Mouse (Mus musculus) CH12.LX (cell line): ENCODE measurements around the gene Bnc2. TPM values are rescaled to one million over a fixed set of nuclear protein-coding genes. Genes with fewer than 3 reads are reported as not detected.

Experiments
- DNase-seq: peaks from one replicate; pipeline ENCODE4 v3.0.0-alpha.2; 2013; ENCODE audit errors: extremely low read depth
- H3K27ac ChIP-seq: 2 replicates; pipeline ENCODE4 v1.5.1; 2012; ENCODE audit warnings: low read depth, mild to moderate bottlenecking, control low read depth, moderate library complexity; ENCODE audit not compliant: insufficient read depth
- H3K27me3 ChIP-seq: replicated peaks from 2 replicates; pipeline ENCODE3; 2012; ENCODE audit warnings: inconsistent platforms
- H3K36me3 ChIP-seq, 2 experiments: replicated peaks in 1 of 2; 2 replicates each; pipeline versions ENCODE3 to v1.6.1; 2012; ENCODE audit warnings: inconsistent platforms in 1 of 2, low read length in 1 of 2, mild to moderate bottlenecking in 1 of 2, mixed read lengths in 1 of 2, moderate library complexity in 1 of 2; ENCODE audit not compliant: control insufficient read depth in 1 of 2, insufficient read depth in 1 of 2
- H3K4me1 ChIP-seq, 2 experiments: 2 replicates each; pipeline ENCODE4 v1.6.1; 2012; ENCODE audit warnings: inconsistent platforms in 1 of 2, moderate library complexity in 1 of 2; ENCODE audit not compliant: insufficient read depth in 2 of 2, control insufficient read depth in 1 of 2
- H3K4me2 ChIP-seq: 2 replicates; pipeline ENCODE4 v1.6.1; 2012; ENCODE audit warnings: low read depth, mild to moderate bottlenecking, control low read depth; ENCODE audit not compliant: poor library complexity, insufficient read depth, severe bottlenecking
- H3K4me3 ChIP-seq, 3 experiments: fragments of 150-350 bp in 1 of 3; sonication (generic) in 1 of 3; replicated peaks in 1 of 3; 2 replicates each; pipeline versions ENCODE3 to v1.5.1; 2011 to 2012; ENCODE audit warnings: low read depth in 2 of 3, low read length in 2 of 3, mild to moderate bottlenecking in 2 of 3, moderate library complexity in 2 of 3, control low read depth in 1 of 3, improper control_type of control experiment in 1 of 3, inconsistent platforms in 1 of 3, mixed read lengths in 1 of 3; ENCODE audit not compliant: poor library complexity in 1 of 3
- H3K79me2 ChIP-seq: replicated peaks from 2 replicates; pipeline ENCODE4 v1.6.1; 2012; ENCODE audit warnings: mild to moderate bottlenecking, moderate library complexity; ENCODE audit not compliant: control insufficient read depth, poor library complexity, insufficient read depth, severe bottlenecking; ENCODE audit errors: extremely low read depth
- H3K9ac ChIP-seq: 2 replicates; pipeline ENCODE4 v1.6.1; 2012; ENCODE audit warnings: low read depth, mild to moderate bottlenecking, control low read depth, moderate library complexity; ENCODE audit not compliant: insufficient read depth
- H3K9me3 ChIP-seq: replicated peaks from 2 replicates; pipeline ENCODE3; 2012; ENCODE audit warnings: low read length, inconsistent platforms, mixed read lengths
- CHD1 ChIP-seq: IDR thresholded peaks from 2 replicates; pipeline ENCODE4 v1.6.1; 2012; ENCODE audit warnings: low read depth, low read length, improper control_type of control experiment, inconsistent platforms
- CHD2 ChIP-seq: IDR thresholded peaks from 2 replicates; pipeline ENCODE4 v1.6.1; 2011; ENCODE audit warnings: low read length, improper control_type of control experiment
- CTCF ChIP-seq, 2 experiments: IDR thresholded peaks in 1 of 2; conservative IDR thresholded peaks in 1 of 2; 2 replicates each; pipeline ENCODE4 v1.5.1; 2011 to 2012; ENCODE audit warnings: low read depth in 2 of 2, low read length in 2 of 2, improper control_type of control experiment in 1 of 2, inconsistent platforms in 1 of 2, mild to moderate bottlenecking in 1 of 2, moderate library complexity in 1 of 2
- ELF1 ChIP-seq: IDR thresholded peaks from 2 replicates; pipeline ENCODE4 v1.6.1; 2014; ENCODE audit warnings: low read depth, mild to moderate bottlenecking, inconsistent platforms, low read length, improper control_type of control experiment
- EP300 ChIP-seq: IDR thresholded peaks from 2 replicates; pipeline ENCODE4 v1.6.1; 2011; ENCODE audit warnings: low read length, improper control_type of control experiment
- ETS1 ChIP-seq: conservative IDR thresholded peaks from 2 replicates; pipeline ENCODE4 v1.6.1; 2012; ENCODE audit warnings: low read depth, mild to moderate bottlenecking, inconsistent platforms, low read length, improper control_type of control experiment, moderate library complexity
- IRF4 ChIP-seq: IDR thresholded peaks from 2 replicates; pipeline ENCODE4 v1.6.1; 2014; ENCODE audit warnings: low read depth, mild to moderate bottlenecking, inconsistent platforms, low read length, improper control_type of control experiment
- JUND ChIP-seq: conservative IDR thresholded peaks from 2 replicates; pipeline ENCODE4 v1.6.1; 2011; ENCODE audit warnings: low read depth, low read length, improper control_type of control experiment
- KAT2A ChIP-seq: IDR thresholded peaks from 2 replicates; pipeline ENCODE4 v1.6.1; 2012; ENCODE audit warnings: low read length, improper control_type of control experiment, inconsistent platforms; ENCODE audit not compliant: insufficient replicate concordance
- MAFK ChIP-seq: IDR thresholded peaks from 2 replicates; pipeline ENCODE4 v1.6.1; 2011; ENCODE audit warnings: low read length, improper control_type of control experiment; ENCODE audit not compliant: insufficient replicate concordance
- MAX ChIP-seq: IDR thresholded peaks from 2 replicates; pipeline ENCODE4 v1.6.1; 2011; ENCODE audit warnings: low read length, improper control_type of control experiment
- MEF2A ChIP-seq: IDR thresholded peaks from 2 replicates; pipeline ENCODE4 v1.6.1; 2014; ENCODE audit warnings: low read depth, mild to moderate bottlenecking, inconsistent platforms, low read length, improper control_type of control experiment, borderline replicate concordance
- MXI1 ChIP-seq: IDR thresholded peaks from 2 replicates; pipeline ENCODE4 v1.6.1; 2011; ENCODE audit warnings: mild to moderate bottlenecking, low read depth, low read length, improper control_type of control experiment
- MYC ChIP-seq: IDR thresholded peaks from 2 replicates; pipeline ENCODE4 v1.6.1; 2011; ENCODE audit warnings: low read depth, mild to moderate bottlenecking, improper control_type of control experiment, low read length
- NELFE ChIP-seq: IDR thresholded peaks from 2 replicates; pipeline ENCODE4 v1.6.1; 2011; ENCODE audit warnings: low read depth, low read length, improper control_type of control experiment
- NRF1 ChIP-seq: IDR thresholded peaks from 2 replicates; pipeline ENCODE4 v1.6.1; 2014; ENCODE audit warnings: low read depth, mild to moderate bottlenecking, inconsistent platforms, low read length, improper control_type of control experiment, moderate library complexity
- SIN3A ChIP-seq: IDR thresholded peaks from 2 replicates; pipeline ENCODE4 v1.6.1; 2012; ENCODE audit warnings: low read length, improper control_type of control experiment, inconsistent platforms
- SMC3 ChIP-seq: IDR thresholded peaks from 2 replicates; pipeline ENCODE4 v1.6.1; 2011; ENCODE audit warnings: low read depth, low read length, improper control_type of control experiment
- TBP ChIP-seq: conservative IDR thresholded peaks from 2 replicates; pipeline ENCODE4 v1.6.1; 2011; ENCODE audit warnings: low read depth, low read length, improper control_type of control experiment
- TCF12 ChIP-seq: IDR thresholded peaks from 2 replicates; pipeline ENCODE4 v1.6.1; 2014; ENCODE audit warnings: low read depth, mild to moderate bottlenecking, inconsistent platforms, low read length, improper control_type of control experiment
- UBTF ChIP-seq: IDR thresholded peaks from 2 replicates; pipeline ENCODE4 v1.6.1; 2012; ENCODE audit warnings: low read depth, mild to moderate bottlenecking, inconsistent platforms, low read length, improper control_type of control experiment, moderate library complexity
- ZKSCAN1 ChIP-seq: IDR thresholded peaks from 2 replicates; pipeline ENCODE4 v1.6.1; 2012; ENCODE audit warnings: low read depth, inconsistent platforms, low read length, improper control_type of control experiment, borderline replicate concordance
- ZMIZ1 ChIP-seq: IDR thresholded peaks from 2 replicates; pipeline ENCODE4 v1.6.1; 2012; ENCODE audit warnings: low read depth, mild to moderate bottlenecking, inconsistent platforms, low read length, improper control_type of control experiment
- ZNF384 ChIP-seq: IDR thresholded peaks from 2 replicates; pipeline ENCODE4 v1.6.1; 2012; ENCODE audit warnings: low read depth, low read length, improper control_type of control experiment, inconsistent platforms
- dilution Hi-C: fragments of 300-500 bp; cut with MboI; formaldehyde crosslinking; loops from 2 replicates; pipeline ENCODE4 v1.14.3; 2020; ENCODE audit warnings: low sequenced_read_pairs; ENCODE audit not compliant: extremely low pct_unique_long_range_greater_than_20kb, extremely low pct_ligation_motif_present
- in situ Hi-C: fragments of 300-500 bp; cut with MboI; formaldehyde crosslinking; loops from 3 replicates; pipeline ENCODE4 v1.14.3; 2019; ENCODE audit warnings: low sequenced_read_pairs, low pct_ligation_motif_present, low pct_unique_long_range_greater_than_20kb, mixed read lengths
- polyA plus RNA-seq: library from polyadenylated mRNA; unstranded; fragments of >175 nt; gene quantifications from 2 replicates; pipeline ENCODE4 v1.2.1, GENCODE M21; 2012; ENCODE audit warnings: low read depth; ENCODE audit not compliant: insufficient read length
- total RNA-seq, 2 experiments: library from RNA; depleted of rRNA; stranded (reverse); fragments of 300-350 nt in 1 of 2; fragments of >200 nt in 1 of 2; gene quantifications; 2 replicates each; pipeline ENCODE4 v1.2.3; 2012 to 2014

The Bnc2 gene
- total and polyA plus RNA-seq, 3 experiments = not detected

DNA sequence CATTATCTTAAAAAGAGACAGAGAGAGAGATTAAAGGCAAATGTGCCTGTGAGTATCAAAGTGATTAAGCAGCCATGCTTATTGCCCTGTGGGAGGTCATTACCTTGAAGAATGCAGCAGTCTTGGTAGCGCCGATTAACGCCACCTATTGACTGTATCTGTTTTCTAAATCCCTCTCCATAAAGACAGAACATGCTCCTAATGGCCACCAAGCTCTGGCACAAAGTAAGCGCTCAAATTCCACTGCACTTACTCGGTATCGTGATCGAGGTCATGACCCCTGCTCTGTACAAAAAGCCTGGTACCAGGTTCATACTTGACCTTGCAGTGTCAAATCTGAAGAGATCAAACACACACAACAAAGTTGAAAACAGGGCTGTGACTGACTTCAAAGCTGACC, 442.7 kb downstream of the Bnc2 start:
- Histone ChIP-seq H3K27me3 (no peaks in the 10 kb centered on the region), H3K27ac (no peak overlapping the region), H3K4me2 (no peak overlapping the region), H3K36me3 (no peaks in the 10 kb centered on the region), H3K4me1 (no peaks in the 10 kb centered on the region), H3K4me3 (no peak overlapping the region), H3K9ac (no peak overlapping the region), H3K9me3 (peaks cover 89% of the 10 kb centered on the region), H3K79me2 (no peaks in the 10 kb centered on the region)
- DNase-seq = no peak
- dilution Hi-C loops = no loop called here
- TF ChIP-seq CHD1 (no peak), CHD2 (no peak), JUND (no peak), SIN3A (no peak), NRF1 (no peak), MAX (no peak), TBP (no peak), UBTF (no peak), MAFK (no peak), IRF4 (no peak), SMC3 (no peak), EP300 (no peak), MXI1 (no peak), ZKSCAN1 (no peak)
- in situ Hi-C loops = no loop called here

DNA sequence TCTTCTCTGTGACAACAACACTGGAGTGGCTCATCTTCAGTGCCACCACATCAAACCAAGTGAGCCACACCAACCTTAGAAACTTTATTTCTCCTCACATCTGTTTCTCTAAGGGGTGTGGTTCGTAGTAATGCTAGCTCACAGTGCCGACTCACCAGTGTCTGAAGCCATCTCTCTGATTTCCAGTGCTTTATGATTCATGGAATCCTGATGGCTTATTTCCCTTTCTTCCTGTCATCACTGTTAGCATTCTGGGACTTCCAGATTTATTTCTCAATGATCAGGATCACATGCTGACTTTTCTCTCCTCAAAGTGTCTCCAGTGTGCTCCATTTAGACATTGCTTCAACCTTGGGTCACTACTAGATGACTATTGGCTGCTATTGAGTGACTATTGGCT, 443.8 kb downstream of the Bnc2 start:
- H3K79me2 ChIP-seq = no peaks in the 10 kb centered on the region
- no peak overlapping the region for H3K4me3 ChIP-seq
- no peak for TF ChIP-seq ZMIZ1
- no peak for TF ChIP-seq NELFE
- TF ChIP-seq ZKSCAN1 = no peak
- no peak for TF ChIP-seq MEF2A
- TF ChIP-seq MAFK = no peak
- TF ChIP-seq JUND = no peak
- no peak for TF ChIP-seq ZNF384
- TF ChIP-seq ELF1 = no peak
- no peak for TF ChIP-seq MYC
- TF ChIP-seq KAT2A = no peak
- no peak for TF ChIP-seq TCF12
- no peak for TF ChIP-seq CTCF (conservative IDR thresholded peaks at IDR 0.05 in 1 of 2, IDR thresholded peaks at IDR 0.05 in 1 of 2; ENCODE audit: low read depth in 2 of 2, low read length in 2 of 2)
- TF ChIP-seq MAX = no peak
- no peak for TF ChIP-seq CHD2
- no peak for TF ChIP-seq TBP
- no peak for TF ChIP-seq ETS1
- dilution Hi-C loops (no loop called here), in situ Hi-C loops (no loop called here)
- H3K9me3 ChIP-seq = peaks cover 88% of the 10 kb centered on the region
- DNase-seq = no peak
- H3K27ac ChIP-seq = no peak overlapping the region
- no peak overlapping the region for H3K9ac ChIP-seq
- H3K4me1 ChIP-seq = no peaks in the 10 kb centered on the region
- no peak overlapping the region for H3K4me2 ChIP-seq
- H3K27me3 ChIP-seq = no peaks in the 10 kb centered on the region
- no peaks in the 10 kb centered on the region for H3K36me3 ChIP-seq
